Mouse (Mus musculus) stomach, postnatal 0 days (tissue): ENCODE measurements at regions not wholly inside any gene's neighbourhood (a gene's known extent, or its start where the extent isn't known, plus 50 kb on each side); places are given as distances from the start of the nearest gene placed in this dataset.

Source experiments
- ATAC-seq: fragments of 200-750 bp; cut with Nextera tagmentation; 2 replicates; pipeline ENCODE4 v1.8.0; 2017; ENCODE audit not compliant: low FRiP score, low TSS enrichment
- DNase-seq: peaks from one replicate; pipeline ENCODE4 v3.0.0-alpha.2; 2016; ENCODE audit warnings: low spot score
- H3K27ac ChIP-seq: fragments of 300-500 bp; sonication (generic); replicated peaks from 2 replicates; pipeline ENCODE4 v1.5.1; 2014; ENCODE audit warnings: mild to moderate bottlenecking, control low read depth
- H3K27me3 ChIP-seq: fragments of 300-500 bp; sonication (generic); 2 replicates; pipeline ENCODE4 v1.6.1; 2014; ENCODE audit warnings: low read length; ENCODE audit not compliant: control insufficient read depth, insufficient read depth
- H3K36me3 ChIP-seq: fragments of 300-500 bp; sonication (generic); 2 replicates; pipeline ENCODE4 v1.6.1; 2014; ENCODE audit warnings: low read length, mixed read lengths; ENCODE audit not compliant: control insufficient read depth, insufficient read depth
- H3K4me1 ChIP-seq: fragments of 300-500 bp; sonication (generic); replicated peaks from 2 replicates; pipeline ENCODE4 v1.6.1; 2014; ENCODE audit warnings: antibody characterized with exemption; ENCODE audit not compliant: control insufficient read depth, insufficient read depth
- H3K4me2 ChIP-seq: fragments of 300-500 bp; sonication (generic); replicated peaks from 2 replicates; pipeline ENCODE4 v1.6.1; 2014; ENCODE audit warnings: low read depth, mild to moderate bottlenecking, control low read depth, moderate library complexity
- H3K4me3 ChIP-seq: fragments of 300-500 bp; sonication (generic); 2 replicates; pipeline ENCODE4 v1.5.1; 2014; ENCODE audit warnings: low read depth, low read length, control low read depth
- H3K9ac ChIP-seq: fragments of 300-500 bp; sonication (generic); 2 replicates; pipeline ENCODE4 v1.6.1; 2014; ENCODE audit warnings: mild to moderate bottlenecking, low read length, control low read depth, mixed read lengths
- H3K9me3 ChIP-seq: fragments of 300-500 bp; sonication (generic); 2 replicates; pipeline ENCODE4 v1.6.1; 2016; ENCODE audit warnings: low read length; ENCODE audit not compliant: control insufficient read depth
- CTCF ChIP-seq: IDR thresholded peaks from 2 replicates; pipeline ENCODE4 v1.5.1; 2016; ENCODE audit warnings: antibody characterized with exemption, low read depth, mild to moderate bottlenecking, moderate library complexity
- EP300 ChIP-seq: optimal IDR thresholded peaks from 2 replicates; pipeline ENCODE3; 2016; ENCODE audit warnings: antibody characterized with exemption
- WGBS: fragments of 180-500 bp; shearing (Covaris S2); extraction: QIAGEN DNeasy Blood & Tissue Kit; methylation state at CpG from one replicate; pipeline ENCODE4 v1.1.7; 2014; 5-methylcytosine and 5-hydroxymethylcytosine counted together

DNA sequence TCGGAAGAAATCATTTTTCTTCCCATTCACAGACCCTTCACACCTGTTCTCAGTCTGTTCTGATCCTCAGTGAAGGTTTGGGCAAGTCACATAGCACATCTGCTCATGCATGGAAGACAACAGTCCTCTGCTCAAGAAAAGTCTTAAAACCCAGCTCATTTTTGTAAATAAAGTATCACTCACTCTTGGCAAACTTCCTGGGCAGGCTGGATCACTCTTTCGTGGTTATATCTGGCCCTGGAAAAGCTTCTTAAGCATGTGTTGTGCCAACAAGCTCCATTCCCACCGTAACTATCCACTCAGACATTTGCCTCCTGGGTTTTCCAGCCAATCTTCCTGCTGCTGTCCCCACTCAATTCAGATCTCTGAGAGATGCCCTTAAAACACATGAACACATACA lies 103.2 kb upstream of the Cep85l start:
- no peak overlapping the region for H3K4me2 ChIP-seq
- no peak overlapping the region for H3K27ac ChIP-seq
- DNase-seq, result no peak
- H3K9ac ChIP-seq, result no peak overlapping the region
- 35% methylated on average over 3 of the region's 3 CpGs for WGBS
- H3K4me1 ChIP-seq, result no peaks in the 10 kb centered on the region
- H3K4me3 ChIP-seq, result no peak overlapping the region
- ATAC-seq, result no peak
- no peaks in the 10 kb centered on the region for H3K36me3 ChIP-seq
- no peak for TF ChIP-seq CTCF
- TF ChIP-seq EP300, result no peak
- no peaks in the 10 kb centered on the region for H3K9me3 ChIP-seq
- H3K27me3 ChIP-seq, result no peaks in the 10 kb centered on the region

DNA sequence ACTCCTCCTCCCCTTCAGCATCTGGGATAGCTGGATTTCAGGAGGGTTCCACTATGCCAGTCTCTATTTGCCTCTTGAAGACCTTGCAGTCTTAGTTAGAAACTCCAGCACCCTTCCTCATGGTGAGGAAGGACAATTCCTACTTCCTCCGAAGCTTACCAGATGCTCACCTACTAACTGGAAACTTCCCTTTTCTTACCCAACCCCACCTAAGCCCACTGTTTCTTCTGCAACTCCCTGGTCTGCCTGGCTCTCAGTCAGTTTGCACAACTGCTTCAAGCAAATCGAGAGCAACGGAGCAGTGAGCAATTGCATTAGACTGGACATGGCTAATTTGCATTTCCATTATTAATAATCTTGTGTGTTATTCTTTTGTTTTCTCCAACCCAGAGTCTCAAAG lies 90.5 kb upstream of the Cep85l start:
- WGBS, result 87% methylated on average over 3 of the region's 3 CpGs
- no peaks in the 10 kb centered on the region for H3K27me3 ChIP-seq
- H3K9ac ChIP-seq, result no peak overlapping the region
- DNase-seq, result no peak
- ATAC-seq, result no peak
- H3K4me1 ChIP-seq, result peaks cover 3% of the 10 kb centered on the region
- no peak overlapping the region for H3K27ac ChIP-seq
- no peak overlapping the region for H3K4me2 ChIP-seq
- no peaks in the 10 kb centered on the region for H3K36me3 ChIP-seq
- H3K9me3 ChIP-seq, result no peaks in the 10 kb centered on the region
- TF ChIP-seq EP300 (no peak), CTCF (no peak)
- no peak overlapping the region for H3K4me3 ChIP-seq

DNA sequence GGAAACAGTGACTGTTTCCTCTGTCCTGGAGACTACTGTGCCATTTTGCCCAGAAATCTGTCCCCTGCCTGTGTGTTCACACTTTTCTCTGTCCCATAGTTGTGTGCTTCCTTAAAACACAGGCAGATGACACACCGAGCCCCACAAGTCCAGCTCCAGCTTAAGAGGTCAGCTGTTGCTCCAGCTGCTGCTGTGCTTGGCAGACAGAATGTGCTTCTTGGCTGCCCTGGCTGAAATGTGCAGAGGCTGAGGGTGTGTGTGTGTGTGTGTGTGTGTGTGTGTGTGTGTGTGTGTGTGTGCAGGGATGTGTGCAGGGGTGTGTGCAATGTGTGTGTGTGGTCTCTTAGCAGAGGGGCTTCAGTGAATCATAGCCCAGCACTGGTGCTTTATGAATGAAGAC lies 89.9 kb upstream of the Cep85l start:
- TF ChIP-seq CTCF, result no peak
- no peak for TF ChIP-seq EP300
- Histone ChIP-seq H3K27me3 (no peaks in the 10 kb centered on the region), H3K4me1 (peaks cover 3% of the 10 kb centered on the region), H3K36me3 (no peaks in the 10 kb centered on the region), H3K9me3 (no peaks in the 10 kb centered on the region), H3K4me3 (no peak overlapping the region), H3K9ac (no peak overlapping the region), H3K27ac (no peak overlapping the region), H3K4me2 (no peak overlapping the region)
- DNase-seq, result peak; percentile 18
- 0 out of 2 replicates have a peak, but pooled peaks have one; percentile 45 for ATAC-seq
- 62% methylated on average over 1 of the region's 1 CpGs for WGBS

DNA sequence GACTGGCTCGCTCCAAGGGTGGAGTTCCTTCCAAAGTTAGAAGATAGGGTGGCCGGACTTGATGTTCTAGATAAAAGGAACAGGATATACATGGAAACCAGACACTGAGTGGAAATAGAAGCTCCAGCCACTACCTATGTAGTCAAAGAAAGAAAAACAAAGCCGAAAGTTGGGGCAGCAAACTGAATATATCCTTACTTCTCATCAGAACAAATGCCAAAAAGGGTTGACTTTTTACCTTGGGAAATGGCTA lies 88.5 kb upstream of the Cep85l start:
- no peak overlapping the region for H3K4me2 ChIP-seq
- ATAC-seq (no peak), DNase-seq (no peak)
- no peaks in the 10 kb centered on the region for H3K36me3 ChIP-seq
- TF ChIP-seq CTCF (no peak), EP300 (no peak)
- H3K4me3 ChIP-seq, result no peak overlapping the region
- no peak overlapping the region for H3K27ac ChIP-seq
- no peaks in the 10 kb centered on the region for H3K9me3 ChIP-seq
- peaks cover 3% of the 10 kb centered on the region for H3K4me1 ChIP-seq
- WGBS, result 90% methylated on average over 3 of the region's 3 CpGs
- no peak overlapping the region for H3K9ac ChIP-seq
- H3K27me3 ChIP-seq, result no peaks in the 10 kb centered on the region

DNA sequence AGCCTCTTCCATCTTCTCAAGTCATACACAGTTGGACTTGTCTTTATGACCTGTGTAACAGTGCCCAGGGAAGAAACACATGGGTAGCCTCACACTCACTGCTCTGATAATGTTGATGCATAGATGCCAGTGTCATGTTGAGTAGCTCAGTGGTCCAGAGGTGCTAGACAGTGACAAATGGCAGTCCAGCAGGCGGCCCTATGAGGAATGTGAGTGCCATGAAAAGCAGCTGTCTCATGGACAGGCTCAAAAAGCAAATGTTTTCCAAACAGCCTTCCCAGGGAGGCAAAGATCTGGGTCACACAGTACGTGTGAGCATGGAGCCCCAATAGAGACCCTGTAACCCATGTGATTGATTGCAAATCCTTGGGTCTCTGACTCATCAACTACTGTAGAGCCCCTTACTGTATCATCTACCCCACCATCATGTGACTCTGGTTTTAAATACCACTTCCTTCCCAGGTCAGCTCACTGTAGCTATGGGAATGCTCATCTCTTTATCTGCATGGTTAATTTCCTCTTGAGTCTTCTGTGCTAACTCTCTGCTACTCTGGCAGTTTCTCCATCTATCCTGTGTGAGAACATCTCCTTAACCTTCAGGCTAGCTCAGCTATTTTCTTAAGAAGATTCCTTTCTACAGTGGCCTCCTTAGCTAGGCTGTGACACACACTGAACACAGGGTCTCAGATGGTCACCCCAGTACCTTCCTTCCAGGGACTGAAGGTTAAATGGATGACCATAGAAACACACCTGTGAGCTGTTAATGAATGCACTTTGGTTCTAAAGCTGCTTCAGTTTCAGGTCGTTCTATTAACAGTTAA lies 87.9 kb upstream of the Cep85l start:
- Histone ChIP-seq H3K4me2 (no peak overlapping the region), H3K4me3 (no peak overlapping the region), H3K9me3 (no peaks in the 10 kb centered on the region), H3K9ac (no peak overlapping the region), H3K27me3 (no peaks in the 10 kb centered on the region), H3K36me3 (no peaks in the 10 kb centered on the region), H3K27ac (no peak overlapping the region), H3K4me1 (peaks cover 3% of the 10 kb centered on the region)
- 70% methylated on average over 3 of the region's 3 CpGs for WGBS
- TF ChIP-seq CTCF, result no peak
- no peak for TF ChIP-seq EP300
- ATAC-seq, result no peak
- no peak for DNase-seq

GRCm38 (mm10) chr10:53466851-53467250 lies 87.1 kb upstream of the Cep85l start:
- peak; percentile 80 for ATAC-seq
- H3K4me3 ChIP-seq, result no peak overlapping the region
- peak overlapping the region; percentile 63; the same call in 1 of the 2 replicates for H3K27ac ChIP-seq
- no peaks in the 10 kb centered on the region for H3K9me3 ChIP-seq
- peaks cover 3% of the 10 kb centered on the region for H3K4me1 ChIP-seq
- H3K27me3 ChIP-seq, result no peaks in the 10 kb centered on the region
- no peak overlapping the region for H3K9ac ChIP-seq
- H3K36me3 ChIP-seq, result no peaks in the 10 kb centered on the region
- no peak for TF ChIP-seq EP300
- TF ChIP-seq CTCF, result no peak
- H3K4me2 ChIP-seq, result no peak overlapping the region
- peak; percentile 18 for DNase-seq
- WGBS, result 39% methylated on average over 1 of the region's 1 CpGs
